Mouse (Mus musculus) stomach, postnatal 0 days (tissue): ENCODE results near the gene Slc35e2.

ENCODE experiments used
- CTCF ChIP-seq: IDR thresholded peaks from 2 replicates; pipeline ENCODE4 v1.5.1; 2016; ENCODE audit warnings: antibody characterized with exemption, low read depth, mild to moderate bottlenecking, moderate library complexity
- EP300 ChIP-seq: optimal IDR thresholded peaks from 2 replicates; pipeline ENCODE3; 2016; ENCODE audit warnings: antibody characterized with exemption

- TF ChIP-seq EP300 (no peak), CTCF (no peak)
These were observed 51.3 kb downstream of the Slc35e2 start for GRCm38 (mm10) chr4:155652283-155653085.
